ENCODE assay signal across 9 mouse cellular contexts in genomic region chr11:96261323-96261890, GRCm38 (mm10). TPM values are rescaled to one million over a fixed set of nuclear protein-coding genes. Genes with fewer than 3 reads are reported as not detected.
DNase-seq lines count a peak whose midpoint lies in the region; ATAC-seq and TF ChIP-seq lines count a peak whose summit lies in the region.
"Had no signal": no experiment of that assay in that cellular context is flagged by ENCODE, and none has a peak within 500 bp of the region (broad histone marks: within the 10 kb centered on the region; RNA-seq: fewer than 3 reads in every experiment).

No protein-coding gene starts in this region.

- H3K9me3 ChIP-seq in hindbrain, embryonic 10.5 days, result no peaks in the 10 kb centered on the region
- no peaks in the 10 kb centered on the region for H3K9me3 ChIP-seq in hindbrain, embryonic 13.5 days
- H3K9me3 ChIP-seq in G1E (replicated peaks), result no peaks in the 10 kb centered on the region
- no peaks in the 10 kb centered on the region for H3K9me3 ChIP-seq in kidney, postnatal 0 days (replicated peaks; ENCODE audit: low read length)
- H3K9me3 ChIP-seq: embryonic facial prominence, embryonic 15.5 days had no signal

- peaks cover 100% of the 10 kb centered on the region for H3K27me3 ChIP-seq in hindbrain, embryonic 10.5 days (ENCODE audit: insufficient read depth, poor library complexity, severe bottlenecking)
- H3K27me3 ChIP-seq in hindbrain, embryonic 13.5 days, result peaks cover 100% of the 10 kb centered on the region
- peaks cover 40% of the 10 kb centered on the region for H3K27me3 ChIP-seq in G1E (ENCODE audit: insufficient read depth, low read length)
- no peaks in the 10 kb centered on the region for H3K27me3 ChIP-seq in kidney, postnatal 0 days (ENCODE audit: insufficient read depth, low read length)

- H3K4me1 ChIP-seq in hindbrain, embryonic 10.5 days (replicated peaks), result 0 out of 2 replicates have a peak, but pooled peaks cover 4% of the 10 kb centered on the region
- H3K4me1 ChIP-seq in hindbrain, embryonic 13.5 days (replicated peaks), result peaks cover 5% of the 10 kb centered on the region; the same call in 1 of the 2 replicates
- no peaks in the 10 kb centered on the region for H3K4me1 ChIP-seq in G1E (ENCODE audit: insufficient read depth, low read depth, low read length)
- H3K4me1 ChIP-seq in kidney, postnatal 0 days (replicated peaks; ENCODE audit: insufficient read depth, low read length), result peaks cover 32% of the 10 kb centered on the region

- ATAC-seq in hindbrain, embryonic 13.5 days (ENCODE audit: low FRiP score), result no peak
- ATAC-seq in G1E (ENCODE audit: extremely low read depth, insufficient number of reproducible peaks, low FRiP score, poor library complexity, severe bottlenecking), result no peak
- peak; percentile 91 for ATAC-seq in common myeloid progenitor, adult 5-6 weeks (replicated peaks; ENCODE audit: low read depth, poor library complexity, severe bottlenecking)
- ATAC-seq in kidney, postnatal 0 days (replicated peaks; ENCODE audit: low FRiP score, low read depth), result peak; percentile 29; the same call in 1 of the 2 replicates
- peak; percentile 68 for ATAC-seq in megakaryocyte-erythroid progenitor cell, adult 5-6 weeks (replicated peaks; ENCODE audit: low FRiP score, low TSS enrichment, poor library complexity, severe bottlenecking)

- DNase-seq in hindbrain, embryonic 10.5 days (ENCODE audit: low spot score), result peak; percentile 86
- peak; percentile 33 for DNase-seq in G1E (ENCODE audit: low spot score)
- DNase-seq in kidney, postnatal 0 days (ENCODE audit: low spot score), result peak; percentile 94
- DNase-seq in urinary bladder, postnatal 36 days (ENCODE audit: low spot score in 2 of 2), result peak; percentile 53 to 80
- no peak for DNase-seq in layer of hippocampus, adult 11-12 months (ENCODE audit: low spot score)

- no peaks in the 10 kb centered on the region for H3K36me3 ChIP-seq in hindbrain, embryonic 10.5 days
- no peaks in the 10 kb centered on the region for H3K36me3 ChIP-seq in hindbrain, embryonic 13.5 days
- no peaks in the 10 kb centered on the region for H3K36me3 ChIP-seq in G1E (replicated peaks)
- peaks cover 12% of the 10 kb centered on the region; the same call in 1 of the 2 replicates for H3K36me3 ChIP-seq in kidney, postnatal 0 days (ENCODE audit: insufficient read depth, low read length)
- H3K36me3 ChIP-seq: embryonic facial prominence, embryonic 15.5 days had no signal

- H3K27ac ChIP-seq in hindbrain, embryonic 10.5 days, result no peak overlapping the region
- H3K27ac ChIP-seq in hindbrain, embryonic 13.5 days, result no peak overlapping the region
- H3K27ac ChIP-seq in kidney, postnatal 0 days, result peak overlapping the region; percentile 47
- H3K27ac ChIP-seq: embryonic facial prominence, embryonic 15.5 days had no signal

- H3K9ac ChIP-seq in hindbrain, embryonic 13.5 days, result no peak overlapping the region
- H3K9ac ChIP-seq in kidney, postnatal 0 days (ENCODE audit: low read depth, low read length), result no peak overlapping the region
- H3K9ac ChIP-seq: embryonic facial prominence, embryonic 15.5 days had no signal

- peak; percentile 52 for TF ChIP-seq CTCF in G1E (IDR thresholded peaks at IDR 0.05; ENCODE audit: low read depth, low read length)
- TF ChIP-seq CTCF in kidney, postnatal 0 days (IDR thresholded peaks at IDR 0.05; ENCODE audit: low read depth), result peak; percentile 89

- no peak overlapping the region for H3K4me3 ChIP-seq in hindbrain, embryonic 10.5 days
- no peak overlapping the region for H3K4me3 ChIP-seq in hindbrain, embryonic 13.5 days
- no peak overlapping the region for H3K4me3 ChIP-seq in G1E (ENCODE audit: low read depth, low read length)
- H3K4me3 ChIP-seq in kidney, postnatal 0 days (replicated peaks; ENCODE audit: low read depth, low read length), result no peak overlapping the region
- H3K4me3 ChIP-seq: embryonic facial prominence, embryonic 15.5 days had no signal

- 1% methylated on average over 24 of the region's 24 CpGs for WGBS in hindbrain, embryonic 10.5 days
- WGBS in hindbrain, embryonic 13.5 days, result 2% methylated on average over 24 of the region's 24 CpGs
- 6% methylated on average over 24 of the region's 24 CpGs for WGBS in kidney, postnatal 0 days

- no peak overlapping the region for H3K4me2 ChIP-seq in hindbrain, embryonic 13.5 days
- peak overlapping the region; percentile 41 for H3K4me2 ChIP-seq in kidney, postnatal 0 days (ENCODE audit: low read length)
- H3K4me2 ChIP-seq: embryonic facial prominence, embryonic 15.5 days had no signal

RNA-seq across cellular contexts. Expression of gene Hoxb9, which starts 9.8 kb away (rescaled TPM):
- not detected in 2 replicates for polyA plus RNA-seq in hindbrain, embryonic 10.5 days (2016; fragmentation: Nextera tagmentation; extraction: Ambion mirVana)
- polyA plus RNA-seq in hindbrain, embryonic 13.5 days (2015; fragmentation: Nextera tagmentation; extraction: Ambion mirVana), result 4.8 and 7.2 TPM in 2 replicates
- total RNA-seq in G1E (2014; fragmentation: Nextera tagmentation), result not detected in 2 replicates
- total RNA-seq in G1E (2017), result not detected in 2 replicates
- not detected in 2 replicates for polyA plus RNA-seq in G1E (2012)
- total RNA-seq in common myeloid progenitor, adult 5-6 weeks (2017), result not detected in 2 replicates
- polyA plus RNA-seq in kidney, postnatal 0 days (2015; fragmentation: Nextera tagmentation; extraction: Ambion mirVana), result 22.6 and 23.1 TPM in 2 replicates
- not detected in 2 replicates for total RNA-seq in megakaryocyte-erythroid progenitor cell, adult 5-6 weeks (2014; fragmentation: Nextera tagmentation)
- total RNA-seq in megakaryocyte-erythroid progenitor cell, adult 5-6 weeks (2017), result not detected in 2 replicates
- polyA plus RNA-seq: embryonic facial prominence, embryonic 15.5 days had no signal

RNA-seq across cellular contexts. Expression of gene Hoxb8, which starts 20.3 kb away (rescaled TPM):
- polyA plus RNA-seq in hindbrain, embryonic 10.5 days (2016; fragmentation: Nextera tagmentation; extraction: Ambion mirVana), result 0.08 TPM in 1 of 2 replicates, not detected in the other
- 19.2 and 27.2 TPM in 2 replicates for polyA plus RNA-seq in hindbrain, embryonic 13.5 days (2015; fragmentation: Nextera tagmentation; extraction: Ambion mirVana)
- total RNA-seq in G1E (2014; fragmentation: Nextera tagmentation), result not detected in 2 replicates
- total RNA-seq in G1E (2017), result 0.22 TPM in 1 of 2 replicates, not detected in the other
- polyA plus RNA-seq in G1E (2012), result 0.22 and 0.56 TPM in 2 replicates
- not detected in 2 replicates for total RNA-seq in common myeloid progenitor, adult 5-6 weeks (2017)
- polyA plus RNA-seq in kidney, postnatal 0 days (2015; fragmentation: Nextera tagmentation; extraction: Ambion mirVana), result 8.7 and 12.2 TPM in 2 replicates
- not detected in 2 replicates for total RNA-seq in megakaryocyte-erythroid progenitor cell, adult 5-6 weeks (2014; fragmentation: Nextera tagmentation)
- total RNA-seq in megakaryocyte-erythroid progenitor cell, adult 5-6 weeks (2017), result not detected in 2 replicates
- polyA plus RNA-seq: embryonic facial prominence, embryonic 15.5 days had no signal

RNA-seq across cellular contexts. Expression of gene Hoxb7, which starts 25.0 kb away (rescaled TPM):
- not detected in 2 replicates for polyA plus RNA-seq in hindbrain, embryonic 10.5 days (2016; fragmentation: Nextera tagmentation; extraction: Ambion mirVana)
- polyA plus RNA-seq in hindbrain, embryonic 13.5 days (2015; fragmentation: Nextera tagmentation; extraction: Ambion mirVana), result 21.5 and 33.2 TPM in 2 replicates
- total RNA-seq in G1E (2014; fragmentation: Nextera tagmentation), result not detected in 2 replicates
- not detected in 2 replicates for total RNA-seq in G1E (2017)
- polyA plus RNA-seq in G1E (2012), result not detected in 2 replicates
- not detected in 2 replicates for total RNA-seq in common myeloid progenitor, adult 5-6 weeks (2017)
- polyA plus RNA-seq in kidney, postnatal 0 days (2015; fragmentation: Nextera tagmentation; extraction: Ambion mirVana), result 56.1 and 58.9 TPM in 2 replicates
- total RNA-seq in megakaryocyte-erythroid progenitor cell, adult 5-6 weeks (2014; fragmentation: Nextera tagmentation), result not detected in 2 replicates
- not detected in 2 replicates for total RNA-seq in megakaryocyte-erythroid progenitor cell, adult 5-6 weeks (2017)
- polyA plus RNA-seq: embryonic facial prominence, embryonic 15.5 days had no signal

RNA-seq across cellular contexts. Expression of gene Hoxb6, which starts 30.9 kb away (rescaled TPM):
- 0.31 TPM in 1 of 2 replicates, not detected in the other for polyA plus RNA-seq in hindbrain, embryonic 10.5 days (2016; fragmentation: Nextera tagmentation; extraction: Ambion mirVana)
- polyA plus RNA-seq in hindbrain, embryonic 13.5 days (2015; fragmentation: Nextera tagmentation; extraction: Ambion mirVana), result 81.9 and 132 TPM in 2 replicates
- not detected in 2 replicates for total RNA-seq in G1E (2014; fragmentation: Nextera tagmentation)
- 0.29 TPM in 1 of 2 replicates, not detected in the other for total RNA-seq in G1E (2017)
- polyA plus RNA-seq in G1E (2012), result 0.26 and 0.39 TPM in 2 replicates
- not detected in 2 replicates for total RNA-seq in common myeloid progenitor, adult 5-6 weeks (2017)
- polyA plus RNA-seq in kidney, postnatal 0 days (2015; fragmentation: Nextera tagmentation; extraction: Ambion mirVana), result 45.0 and 47.8 TPM in 2 replicates
- not detected in 2 replicates for total RNA-seq in megakaryocyte-erythroid progenitor cell, adult 5-6 weeks (2014; fragmentation: Nextera tagmentation)
- 0.72 TPM in 1 of 2 replicates, not detected in the other for total RNA-seq in megakaryocyte-erythroid progenitor cell, adult 5-6 weeks (2017)
- polyA plus RNA-seq: embryonic facial prominence, embryonic 15.5 days had no signal

RNA-seq across cellular contexts. Expression of gene Hoxb5, which starts 41.7 kb away (rescaled TPM):
- 0.14 and 6.3 TPM in 2 replicates for polyA plus RNA-seq in hindbrain, embryonic 10.5 days (2016; fragmentation: Nextera tagmentation; extraction: Ambion mirVana)
- polyA plus RNA-seq in hindbrain, embryonic 13.5 days (2015; fragmentation: Nextera tagmentation; extraction: Ambion mirVana), result 196 and 216 TPM in 2 replicates
- total RNA-seq in G1E (2014; fragmentation: Nextera tagmentation) (not detected in 2 replicates), G1E (2017) (0.22 TPM in 1 of 2 replicates, not detected in the other)
- 0.04 and 0.09 TPM in 2 replicates for polyA plus RNA-seq in G1E (2012)
- total RNA-seq in common myeloid progenitor, adult 5-6 weeks (2017), result not detected in 2 replicates
- 10.2 and 12.9 TPM in 2 replicates for polyA plus RNA-seq in kidney, postnatal 0 days (2015; fragmentation: Nextera tagmentation; extraction: Ambion mirVana)
- not detected in 2 replicates for total RNA-seq in megakaryocyte-erythroid progenitor cell, adult 5-6 weeks (2014; fragmentation: Nextera tagmentation)
- not detected in 2 replicates for total RNA-seq in megakaryocyte-erythroid progenitor cell, adult 5-6 weeks (2017)
- polyA plus RNA-seq: embryonic facial prominence, embryonic 15.5 days had no signal

Comparison
In these comparisons a context has a peak if more than half of its experiments do, and no peak if none do; other contexts are left out.
1. RNA of gene Hoxb7, which starts 25.0 kb away (polyA plus RNA-seq): 56.1 to 58.9 TPM in kidney, postnatal 0 days and 21.5 to 33.2 TPM in hindbrain, embryonic 13.5 days; not detected in G1E and not detected in hindbrain, embryonic 10.5 days; every median in the first group is over 10 times any median in the second.
2. ATAC-seq: peak in common myeloid progenitor, adult 5-6 weeks (single experiment), kidney, postnatal 0 days (single experiment) and megakaryocyte-erythroid progenitor cell, adult 5-6 weeks (single experiment); none in hindbrain, embryonic 13.5 days (single experiment) and G1E (single experiment).